Mouse (Mus musculus) cortical plate, adult 2 months (tissue): ENCODE measurements around the gene Fgf12. TPM values are rescaled to one million over a fixed set of nuclear protein-coding genes. Genes with fewer than 3 reads are reported as not detected.

Source experiments
- H3K27ac ChIP-seq: fragments of 200-500 bp; 2 replicates; pipeline ENCODE4 v1.5.1; 2012; ENCODE audit warnings: low read length, control low read depth, inconsistent platforms; ENCODE audit not compliant: insufficient read depth
- H3K4me1 ChIP-seq: fragments of 200-500 bp; 2 replicates; pipeline ENCODE4 v1.6.1; 2011; ENCODE audit warnings: low read length; ENCODE audit not compliant: control insufficient read depth, insufficient read depth
- H3K4me3 ChIP-seq: fragments of 200-500 bp; 2 replicates; pipeline ENCODE4 v1.5.1; 2011; ENCODE audit warnings: mild to moderate bottlenecking, low read length, control low read depth; ENCODE audit not compliant: insufficient read depth
- CTCF ChIP-seq: fragments of 200-500 bp; IDR thresholded peaks from 2 replicates; pipeline ENCODE4 v1.5.1; 2011; ENCODE audit warnings: mild to moderate bottlenecking, control low read depth, low read length; ENCODE audit not compliant: insufficient read depth; ENCODE audit errors: extremely low read depth
- POLR2A ChIP-seq: fragments of 200-500 bp; IDR thresholded peaks from 2 replicates; pipeline ENCODE4 v1.6.1; 2011; ENCODE audit warnings: mild to moderate bottlenecking, low read length, control low read depth; ENCODE audit not compliant: insufficient read depth; ENCODE audit errors: extremely low read depth
- polyA plus RNA-seq: library from polyadenylated mRNA; depleted of rRNA; stranded (reverse); fragments of >200 nt; gene quantifications from 2 replicates; pipeline ENCODE4 v1.2.3, GENCODE M21; 2012

Gene Fgf12
- polyA plus RNA-seq, 1 experiment: 140 TPM

GRCm38 (mm10) chr16:28696851-28697250 is 56.0 kb downstream of the Fgf12 start:
- no peak overlapping the region for H3K4me3 ChIP-seq
- no peak overlapping the region for H3K27ac ChIP-seq
- H3K4me1 ChIP-seq: peaks cover 6% of the 10 kb centered on the region
- no peak for TF ChIP-seq CTCF
- TF ChIP-seq POLR2A: no peak

- H3K4me1 ChIP-seq: peaks cover 6% of the 10 kb centered on the region
- TF ChIP-seq CTCF (no peak), POLR2A (no peak)
- H3K4me3 ChIP-seq: no peak overlapping the region; the same call in 1 of the 2 replicates
- peak overlapping the region; percentile 53 for H3K27ac ChIP-seq
These were observed 58.6 kb downstream of the Fgf12 start for GRCm38 (mm10) chr16:28694113-28694899.

GRCm38 (mm10) chr16:28688861-28689385 is 63.9 kb downstream of the Fgf12 start:
- no peak overlapping the region for H3K4me3 ChIP-seq
- no peak overlapping the region for H3K27ac ChIP-seq
- no peak for TF ChIP-seq CTCF
- no peak for TF ChIP-seq POLR2A
- peaks cover 4% of the 10 kb centered on the region; the same call in 1 of the 2 replicates for H3K4me1 ChIP-seq

GRCm38 (mm10) chr16:28681625-28682024 is 71.2 kb downstream of the Fgf12 start:
- no peak for TF ChIP-seq POLR2A
- Histone ChIP-seq H3K4me3 (no peak overlapping the region), H3K27ac (no peak overlapping the region)

GRCm38 (mm10) chr16:28668815-28669347 is 84.0 kb downstream of the Fgf12 start:
- TF ChIP-seq CTCF (no peak), POLR2A (no peak)
- peaks cover 1% of the 10 kb centered on the region; the same call in 1 of the 2 replicates for H3K4me1 ChIP-seq
- H3K4me3 ChIP-seq: no peak overlapping the region
- H3K27ac ChIP-seq: no peak overlapping the region

More at GRCm38 (mm10) chr16:28681625-28682024, 71.2 kb downstream of the Fgf12 start:
- H3K4me1 ChIP-seq: peaks cover 4% of the 10 kb centered on the region

- H3K4me3 ChIP-seq: no peak overlapping the region
These were observed 100.2 kb downstream of the Fgf12 start for GRCm38 (mm10) chr16:28652640-28653039.

GRCm38 (mm10) chr16:28650589-28650988 is 102.3 kb downstream of the Fgf12 start:
- Histone ChIP-seq H3K4me1 (no peaks in the 10 kb centered on the region), H3K4me3 (no peak overlapping the region), H3K27ac (no peak overlapping the region)
- TF ChIP-seq CTCF: no peak
- TF ChIP-seq POLR2A: no peak

More at GRCm38 (mm10) chr16:28652640-28653039, 100.2 kb downstream of the Fgf12 start:
- TF ChIP-seq POLR2A (no peak), CTCF (no peak)
- Histone ChIP-seq H3K27ac (no peak overlapping the region), H3K4me1 (no peaks in the 10 kb centered on the region)

GRCm38 (mm10) chr16:28645030-28645429 is 107.8 kb downstream of the Fgf12 start:
- no peak for TF ChIP-seq POLR2A
- no peak for TF ChIP-seq CTCF
- Histone ChIP-seq H3K4me1 (no peaks in the 10 kb centered on the region), H3K27ac (no peak overlapping the region), H3K4me3 (no peak overlapping the region)

GRCm38 (mm10) chr16:28631721-28632120 is 121.1 kb downstream of the Fgf12 start:
- H3K4me3 ChIP-seq: no peak overlapping the region
- H3K4me1 ChIP-seq: peaks cover 4% of the 10 kb centered on the region
- TF ChIP-seq CTCF: no peak
- TF ChIP-seq POLR2A: no peak
- no peak overlapping the region for H3K27ac ChIP-seq
